Mouse (Mus musculus): ENCODE data around the gene Gcdh. TPM values are rescaled to one million over a fixed set of nuclear protein-coding genes. Genes with fewer than 3 reads are reported as not detected.
"Not testable (repeated sequence)": the region's sequence is repeated elsewhere in the genome, so short reads cannot be mapped to it uniquely, and the experiment has no call there.

Gene Gcdh
- polyA plus RNA-seq, 1 experiment = 13.9 TPM

DNA sequence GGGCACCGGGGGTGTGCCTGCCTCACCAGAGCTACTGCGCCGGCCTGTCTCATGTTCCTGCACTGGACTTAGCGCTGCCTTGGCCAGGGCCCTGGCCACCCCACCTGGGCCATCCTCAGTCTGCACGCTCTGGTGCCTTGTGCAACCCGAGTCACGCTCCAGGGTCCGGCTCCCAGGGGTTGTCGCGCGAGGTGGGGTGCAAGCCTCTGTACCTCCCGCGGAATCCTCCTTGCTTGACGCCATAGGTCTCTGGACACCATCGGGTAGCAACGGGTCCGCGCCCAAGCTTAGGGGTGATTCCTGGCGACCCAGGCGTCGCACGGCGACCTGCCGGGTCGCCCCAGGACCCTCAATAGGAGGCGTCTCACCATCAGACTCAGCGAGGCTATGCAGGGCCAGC is 18.7 kb upstream of the Gcdh start:
- Histone ChIP-seq H3K27me3 (replicated peaks) (peaks cover 30% of the 10 kb centered on the region), H3K4me3 (replicated peaks) (no peak overlapping the region), H3K9me3 (no peaks in the 10 kb centered on the region), H3K36me3 (replicated peaks; ENCODE audit: low read length) (peaks cover 8% of the 10 kb centered on the region), H3K4me1 (peaks cover 34% of the 10 kb centered on the region)
- TF ChIP-seq FLI1 (IDR thresholded peaks at IDR 0.05; ENCODE audit: low read length) = no peak
- no peak for TF ChIP-seq GATA1 (IDR thresholded peaks at IDR 0.05; ENCODE audit: borderline replicate concordance, low read length)

DNA sequence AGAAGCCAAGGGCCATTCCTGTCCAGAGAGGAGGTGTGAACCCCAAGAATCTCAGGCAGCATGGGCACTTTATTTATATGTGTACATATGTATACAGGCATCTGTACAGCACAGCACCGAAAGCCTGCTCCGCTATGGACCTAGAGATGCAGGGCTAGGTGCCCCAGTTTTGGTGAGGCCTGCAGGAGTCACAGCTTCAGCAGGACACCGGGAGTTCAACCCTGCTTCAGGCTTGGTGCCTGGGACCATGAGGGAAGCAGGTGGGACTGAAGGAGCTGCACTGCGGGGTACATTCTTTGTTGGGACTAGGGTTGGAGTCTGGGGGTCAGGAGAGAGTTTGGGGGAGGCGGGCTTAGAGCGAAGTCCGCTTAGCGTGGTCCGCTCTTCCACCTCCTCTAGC is 18.1 kb upstream of the Gcdh start:
- Histone ChIP-seq H3K4me3 (replicated peaks) (no peak overlapping the region), H3K27me3 (replicated peaks) (peaks cover 30% of the 10 kb centered on the region), H3K36me3 (replicated peaks; ENCODE audit: low read length) (peaks cover 8% of the 10 kb centered on the region), H3K9me3 (no peaks in the 10 kb centered on the region), H3K4me1 (peaks cover 34% of the 10 kb centered on the region)
- TF ChIP-seq FLI1 (IDR thresholded peaks at IDR 0.05; ENCODE audit: low read length) (no peak), GATA1 (IDR thresholded peaks at IDR 0.05; ENCODE audit: borderline replicate concordance, low read length) (no peak)

DNA sequence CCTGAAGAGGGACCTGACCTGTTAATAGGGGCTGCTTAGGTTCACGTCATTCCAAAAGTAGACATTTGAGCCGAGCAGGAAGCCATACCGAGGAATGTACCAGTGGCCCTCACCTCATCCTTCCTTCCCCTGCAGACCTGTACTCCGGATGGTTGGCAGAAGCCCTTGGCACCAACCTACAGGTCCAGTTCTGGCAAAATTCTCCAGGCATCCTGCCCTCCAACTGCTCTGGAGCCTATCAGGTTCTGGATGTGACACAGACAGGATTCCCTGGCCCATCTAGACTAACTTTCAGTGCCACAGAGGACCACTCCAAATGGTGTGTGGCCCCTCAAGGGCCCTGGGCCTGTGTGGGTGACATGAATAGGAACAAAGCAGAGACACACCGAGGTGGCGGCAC is 16.8 kb upstream of the Gcdh start:
- Histone ChIP-seq H3K9me3 (no peaks in the 10 kb centered on the region), H3K36me3 (replicated peaks; ENCODE audit: low read length) (peaks cover 8% of the 10 kb centered on the region), H3K4me3 (replicated peaks) (no peak overlapping the region), H3K4me1 (peaks cover 34% of the 10 kb centered on the region), H3K27me3 (replicated peaks) (peaks cover 20% of the 10 kb centered on the region)
- TF ChIP-seq FLI1 (IDR thresholded peaks at IDR 0.05; ENCODE audit: low read length) (no peak), GATA1 (IDR thresholded peaks at IDR 0.05; ENCODE audit: borderline replicate concordance, low read length) (no peak)

DNA sequence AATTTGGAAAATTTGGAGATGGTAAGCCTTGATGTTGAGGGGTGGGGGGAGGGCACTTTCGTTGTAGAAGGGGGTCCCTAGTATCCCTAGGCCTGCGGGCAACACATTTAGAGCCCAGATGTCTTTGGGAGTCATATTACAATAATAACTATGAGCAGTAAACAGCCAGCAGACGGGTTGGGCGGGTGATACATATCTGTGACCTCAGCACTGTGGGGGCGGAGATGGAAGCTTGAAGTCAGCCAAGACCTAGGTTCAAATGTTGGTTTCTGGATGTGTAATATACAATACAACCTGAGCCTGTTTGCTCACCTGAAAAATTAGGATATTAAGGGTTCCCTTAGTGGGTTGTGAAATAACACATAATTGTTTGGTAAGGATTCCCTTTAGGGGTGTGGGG is 16.2 kb upstream of the Gcdh start:
- no peak overlapping the region for H3K4me3 ChIP-seq (replicated peaks)
- H3K4me1 ChIP-seq = peaks cover 34% of the 10 kb centered on the region
- H3K36me3 ChIP-seq (replicated peaks; ENCODE audit: low read length) = peaks cover 8% of the 10 kb centered on the region
- TF ChIP-seq FLI1 (IDR thresholded peaks at IDR 0.05; ENCODE audit: low read length) = no peak
- no peak for TF ChIP-seq GATA1 (IDR thresholded peaks at IDR 0.05; ENCODE audit: borderline replicate concordance, low read length)
- peaks cover 19% of the 10 kb centered on the region for H3K27me3 ChIP-seq (replicated peaks)
- H3K9me3 ChIP-seq = no peaks in the 10 kb centered on the region

DNA sequence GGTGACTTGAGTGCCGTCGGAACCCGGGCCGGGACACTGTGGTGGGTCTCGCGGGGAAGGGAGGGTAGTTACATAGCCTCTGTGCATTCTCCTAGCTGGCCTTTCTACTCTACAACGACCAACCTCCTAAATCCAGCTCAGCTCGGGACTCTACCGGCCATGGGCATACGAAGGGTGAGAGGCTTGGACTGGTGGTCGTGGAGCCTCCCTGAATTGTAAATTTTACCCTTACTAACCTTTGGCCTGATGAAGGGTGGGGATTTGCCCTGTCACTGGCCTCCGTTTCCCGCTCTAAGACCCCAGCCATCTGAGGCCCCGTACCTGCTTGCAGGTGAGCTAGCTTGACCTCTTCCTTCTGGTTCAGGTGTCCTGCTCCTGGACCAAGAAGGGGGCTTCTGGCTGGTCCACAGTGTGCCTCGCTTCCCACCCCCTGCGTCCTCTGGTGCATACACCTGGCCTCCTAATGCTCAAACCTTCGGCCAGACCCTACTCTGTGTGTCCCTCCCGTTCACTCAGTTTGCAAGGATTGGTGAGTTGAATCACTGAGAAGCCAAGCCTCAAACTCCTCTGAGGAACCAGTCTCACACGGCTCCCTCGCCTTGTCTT is 15.5 kb upstream of the Gcdh start:
- Histone ChIP-seq H3K9me3 (no peaks in the 10 kb centered on the region), H3K27me3 (replicated peaks) (peaks cover 19% of the 10 kb centered on the region), H3K4me1 (peaks cover 39% of the 10 kb centered on the region), H3K36me3 (replicated peaks; ENCODE audit: low read length) (peaks cover 8% of the 10 kb centered on the region), H3K4me3 (replicated peaks) (peak overlapping the region; percentile 93)
- TF ChIP-seq GATA1 (IDR thresholded peaks at IDR 0.05; ENCODE audit: borderline replicate concordance, low read length) = no peak
- no peak for TF ChIP-seq FLI1 (IDR thresholded peaks at IDR 0.05; ENCODE audit: low read length)

DNA sequence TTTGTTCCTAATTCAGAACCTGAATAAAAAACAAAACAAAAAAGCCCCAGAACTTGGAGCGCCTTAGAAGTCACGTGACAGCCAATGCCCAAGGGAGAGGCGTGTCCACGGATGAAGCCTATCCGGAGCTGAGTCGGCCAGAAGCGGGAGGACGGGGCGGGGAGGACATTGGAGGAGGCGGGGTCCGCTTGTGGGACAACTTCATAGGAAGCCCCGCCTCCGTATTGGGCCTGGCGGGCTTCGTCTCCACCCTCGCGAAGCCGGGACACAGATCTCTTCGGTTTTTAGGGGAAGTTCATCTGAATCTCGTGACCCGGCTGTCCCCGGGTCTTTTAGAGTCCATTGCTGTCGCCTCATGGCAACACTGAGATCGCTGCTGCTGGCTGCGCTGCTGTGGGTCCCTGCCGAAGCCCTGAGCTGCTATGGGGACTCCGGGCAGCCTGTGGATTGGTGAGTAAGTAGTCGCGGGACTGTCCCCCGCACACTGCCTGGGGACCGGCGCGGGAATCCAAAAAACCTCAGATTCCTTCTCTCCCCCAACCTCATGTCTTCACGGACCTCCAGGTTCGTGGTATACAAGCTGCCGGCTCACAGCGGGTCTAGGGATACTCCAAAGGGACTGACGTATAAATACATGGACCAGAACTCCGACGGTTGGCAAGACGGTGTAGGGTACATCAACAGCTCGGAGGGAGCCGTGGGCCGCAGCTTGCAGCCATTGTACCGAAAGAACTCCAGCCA is 14.9 kb upstream of the Gcdh start, which contains the start of gene Dnase2a:
Gene Dnase2a, plus strand, starts transcription at position 140 of the 741 bp plus-strand sequence.
- TF ChIP-seq FLI1 (IDR thresholded peaks at IDR 0.05; ENCODE audit: low read length) = no peak
- TF ChIP-seq GATA1 (IDR thresholded peaks at IDR 0.05; ENCODE audit: borderline replicate concordance, low read length) = no peak
- Histone ChIP-seq H3K9me3 (no peaks in the 10 kb centered on the region), H3K36me3 (replicated peaks; ENCODE audit: low read length) (peaks cover 8% of the 10 kb centered on the region), H3K4me1 (peaks cover 39% of the 10 kb centered on the region), H3K27me3 (replicated peaks) (peaks cover 19% of the 10 kb centered on the region), H3K4me3 (replicated peaks) (peak within 1 kb of the TSS; percentile 93)

DNA sequence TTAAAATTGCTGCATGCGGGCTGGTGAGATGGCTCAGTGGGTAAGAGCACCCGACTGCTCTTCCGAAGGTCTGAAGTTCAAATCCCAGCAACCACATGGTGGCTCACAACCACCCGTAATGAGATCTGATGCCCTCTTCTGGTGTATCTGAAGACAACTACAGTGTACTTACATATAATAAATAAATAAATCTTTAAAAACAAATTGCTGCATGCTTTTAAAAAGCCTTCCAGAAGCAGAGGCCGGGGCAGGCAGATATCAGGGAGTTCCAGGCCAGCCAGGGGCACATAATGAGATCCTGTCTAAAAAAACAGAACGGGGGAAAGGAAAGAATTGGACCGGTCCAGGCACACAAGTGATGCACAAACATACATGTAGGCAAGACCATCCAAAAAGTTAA is 14.3 kb upstream of the Gcdh start:
- H3K27me3 ChIP-seq (replicated peaks) = peaks cover 16% of the 10 kb centered on the region
- H3K4me1 ChIP-seq = peaks cover 38% of the 10 kb centered on the region
- not testable (repeated sequence) for H3K9me3 ChIP-seq; H3K36me3 ChIP-seq (replicated peaks; ENCODE audit: low read length)
- H3K4me3 ChIP-seq (replicated peaks) = peak overlapping the region; percentile 93

DNA sequence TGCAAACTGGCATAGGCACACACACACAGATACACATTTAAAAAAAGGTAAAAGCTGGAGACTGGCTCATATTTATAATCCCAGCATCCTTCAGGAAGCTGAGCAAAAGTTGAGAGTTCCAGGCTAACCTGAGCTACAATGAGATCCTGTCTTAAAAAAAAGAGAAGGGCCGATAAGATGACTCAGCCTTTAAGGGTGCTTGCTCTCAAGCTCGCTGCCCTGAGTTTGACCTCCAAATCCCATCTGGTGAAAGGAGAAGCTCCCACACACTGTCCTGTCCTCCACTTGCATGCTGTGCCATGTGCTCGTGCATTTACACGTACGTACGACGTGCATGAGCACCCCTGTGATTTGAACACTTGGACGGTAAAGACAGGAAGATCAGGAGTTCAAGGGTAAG is 13.8 kb upstream of the Gcdh start:
- peaks cover 35% of the 10 kb centered on the region for H3K4me1 ChIP-seq

DNA sequence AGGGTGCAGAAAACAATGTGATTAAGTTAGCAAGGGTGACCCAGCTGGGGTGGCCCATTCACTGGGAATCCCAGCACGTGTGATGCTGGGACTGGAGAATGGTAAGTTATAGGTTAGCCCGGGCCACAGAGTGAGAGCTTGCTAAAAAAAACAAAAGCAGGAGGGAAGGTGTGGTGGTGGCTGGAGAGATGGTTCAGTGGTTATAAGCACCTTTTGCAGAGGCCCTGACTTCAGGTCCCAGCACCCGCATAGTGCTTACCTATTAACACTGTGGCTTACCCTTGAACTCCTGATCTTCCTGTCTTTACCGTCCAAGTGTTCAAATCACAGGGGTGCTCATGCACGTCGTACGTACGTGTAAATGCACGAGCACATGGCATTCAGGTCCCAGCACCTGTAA is 13.3 kb upstream of the Gcdh start:
- TF ChIP-seq FLI1 (IDR thresholded peaks at IDR 0.05; ENCODE audit: low read length) = no peak
- no peak for TF ChIP-seq GATA1 (IDR thresholded peaks at IDR 0.05; ENCODE audit: borderline replicate concordance, low read length)
- Histone ChIP-seq H3K4me3 (replicated peaks) (no peak overlapping the region), H3K9me3 (no peaks in the 10 kb centered on the region), H3K27me3 (replicated peaks) (peaks cover 6% of the 10 kb centered on the region), H3K4me1 (peaks cover 38% of the 10 kb centered on the region), H3K36me3 (replicated peaks; ENCODE audit: low read length) (peaks cover 8% of the 10 kb centered on the region)

More for the DNA sequence above, 13.8 kb upstream of the Gcdh start:
- peaks cover 11% of the 10 kb centered on the region for H3K27me3 ChIP-seq (replicated peaks)
- no peak for TF ChIP-seq FLI1 (IDR thresholded peaks at IDR 0.05; ENCODE audit: low read length)
- TF ChIP-seq GATA1 (IDR thresholded peaks at IDR 0.05; ENCODE audit: borderline replicate concordance, low read length) = no peak
- H3K4me3 ChIP-seq (replicated peaks) = no peak overlapping the region
- no peaks in the 10 kb centered on the region for H3K9me3 ChIP-seq
- peaks cover 8% of the 10 kb centered on the region for H3K36me3 ChIP-seq (replicated peaks; ENCODE audit: low read length)

DNA sequence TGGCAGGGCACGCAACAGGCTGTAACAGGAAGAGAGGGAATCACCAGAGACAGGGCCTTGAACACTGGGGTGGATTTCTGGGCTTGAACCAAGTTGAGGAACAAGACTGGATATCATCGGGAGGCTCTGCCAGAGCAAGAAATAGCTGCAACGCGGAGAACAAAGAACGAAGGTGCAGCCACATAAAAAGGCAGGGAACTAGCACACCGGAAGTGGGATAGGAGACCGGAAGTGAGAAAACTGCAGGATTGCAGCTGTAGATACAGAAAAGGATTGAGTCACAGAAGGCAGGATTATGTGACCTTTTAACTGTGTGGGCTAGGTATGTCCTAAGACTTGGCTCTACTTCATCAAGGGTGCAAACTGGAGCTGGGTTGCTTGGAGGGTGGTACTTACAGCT is 10.6 kb upstream of the Gcdh start:
- H3K27me3 ChIP-seq (replicated peaks) = peaks cover 4% of the 10 kb centered on the region
- H3K4me3 ChIP-seq (replicated peaks) = peak overlapping the region; percentile 34
- no peaks in the 10 kb centered on the region for H3K9me3 ChIP-seq
- H3K4me1 ChIP-seq = peaks cover 51% of the 10 kb centered on the region
- H3K36me3 ChIP-seq (replicated peaks; ENCODE audit: low read length) = no peaks in the 10 kb centered on the region
- TF ChIP-seq FLI1 (IDR thresholded peaks at IDR 0.05; ENCODE audit: low read length) (no peak), GATA1 (IDR thresholded peaks at IDR 0.05; ENCODE audit: borderline replicate concordance, low read length) (no peak)

Measured in megakaryocyte, embryonic 14.5 days (primary cell).